Mouse (Mus musculus) gastrocnemius, adult 2 months (tissue): ENCODE results near the gene Sept12. TPM values are rescaled to one million over a fixed set of nuclear protein-coding genes. Genes with fewer than 3 reads are reported as not detected.

Experiments used
- DNase-seq: peaks from one replicate; pipeline ENCODE4 v3.0.0; 2022
- H3K27ac ChIP-seq: fragments of 200-600 bp; 2 replicates; pipeline ENCODE4 v1.8.1; 2022; ENCODE audit warnings: mild to moderate bottlenecking
- H3K4me3 ChIP-seq: fragments of 200-600 bp; 2 replicates; pipeline ENCODE4 v1.8.1; 2022; ENCODE audit warnings: mild to moderate bottlenecking, moderate library complexity
- CTCF ChIP-seq: fragments of 200-600 bp; IDR thresholded peaks from 2 replicates; pipeline ENCODE4 v1.8.1; 2022; ENCODE audit warnings: antibody characterized with exemption, mild to moderate bottlenecking, moderate library complexity
- intact Hi-C: fragments of 180-260 bp; cut with DNase I; formaldehyde crosslinking; loops from one replicate; pipeline ENCODE4 v1.15.1; 2025
- total RNA-seq, 2 experiments: library from RNA; stranded (reverse); gene quantifications; 2 replicates each; pipeline ENCODE4 v1.2.3; 2021

Sept12 gene
- total RNA-seq, 2 experiments from 2014 or later = not detected

DNA sequence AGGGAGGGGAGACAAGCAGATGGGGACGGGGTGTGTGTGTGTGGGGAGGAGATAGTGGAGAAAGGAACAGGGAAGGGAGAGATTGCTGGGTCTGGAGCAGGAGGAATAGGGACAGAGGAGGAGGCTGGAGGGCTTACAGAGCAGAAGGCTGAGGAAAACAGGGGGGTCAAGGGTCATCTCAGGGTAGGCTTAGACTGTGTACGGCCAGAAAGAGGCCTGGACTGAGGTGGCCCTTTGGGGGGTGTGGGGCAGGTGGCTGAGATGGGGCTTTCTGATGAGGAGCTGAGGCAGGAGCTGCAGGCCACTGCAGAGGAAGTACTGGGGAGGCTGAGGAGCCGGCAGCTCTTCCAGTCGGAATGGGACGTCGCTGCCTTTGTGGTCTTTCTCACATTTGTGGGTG is 9.8 kb upstream of the Sept12 start:
- H3K27ac ChIP-seq = no peak overlapping the region
- no peak for TF ChIP-seq CTCF
- intact Hi-C loops = no loop called here
- no peak for DNase-seq
- H3K4me3 ChIP-seq = no peak overlapping the region

DNA sequence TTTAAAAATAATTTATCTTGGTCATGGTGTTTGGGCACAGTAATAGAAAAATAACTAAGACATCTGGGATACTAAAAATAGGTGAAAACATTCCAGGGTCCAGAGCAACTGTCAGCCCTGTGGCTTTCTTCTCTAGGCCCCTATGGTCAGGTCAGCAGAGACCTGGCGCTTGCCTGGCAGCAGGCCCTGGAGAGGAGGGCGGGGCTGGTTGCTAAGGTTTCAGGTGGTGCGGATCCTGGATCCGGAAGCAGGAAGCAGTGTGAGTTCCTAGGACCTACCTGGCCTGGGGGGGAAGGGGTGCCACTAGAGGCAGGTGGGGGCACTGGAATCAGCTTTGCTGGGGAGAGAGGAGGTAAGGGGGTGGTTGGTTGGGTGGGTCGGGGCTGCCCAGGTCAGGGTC is 9.4 kb upstream of the Sept12 start, which contains the start of gene Smim22:
Smim22 (plus strand) TSS at position 222 of the 400 bp plus-strand sequence.
- TF ChIP-seq CTCF = no peak
- no peak for DNase-seq
- intact Hi-C loops = no loop called here
- Histone ChIP-seq H3K4me3 (no peak within 1 kb of the TSS), H3K27ac (no peak within 1 kb of the TSS)

DNA sequence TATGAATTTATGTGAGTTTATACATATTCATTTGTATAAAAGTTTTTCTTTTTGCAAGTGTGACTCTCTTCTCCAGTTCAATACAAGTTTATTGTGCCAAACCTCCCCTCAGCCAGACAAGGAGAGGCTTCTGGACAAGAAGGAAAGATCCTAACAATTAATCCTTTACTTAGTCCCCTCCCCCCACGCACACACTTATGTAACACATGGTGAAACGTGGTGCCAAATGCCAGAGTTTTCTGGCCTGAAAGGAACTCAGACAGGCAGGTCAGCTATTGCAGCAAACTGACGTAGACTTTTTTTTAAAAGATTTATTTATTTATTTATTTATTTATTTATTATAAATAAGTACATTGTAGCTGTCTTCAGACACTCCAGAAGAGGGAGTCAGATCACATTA is 3.0 kb upstream of the Sept12 start:
- Histone ChIP-seq H3K27ac (no peak overlapping the region), H3K4me3 (no peak overlapping the region)
- intact Hi-C loops = no loop called here
- DNase-seq = no peak
- no peak for TF ChIP-seq CTCF

DNA sequence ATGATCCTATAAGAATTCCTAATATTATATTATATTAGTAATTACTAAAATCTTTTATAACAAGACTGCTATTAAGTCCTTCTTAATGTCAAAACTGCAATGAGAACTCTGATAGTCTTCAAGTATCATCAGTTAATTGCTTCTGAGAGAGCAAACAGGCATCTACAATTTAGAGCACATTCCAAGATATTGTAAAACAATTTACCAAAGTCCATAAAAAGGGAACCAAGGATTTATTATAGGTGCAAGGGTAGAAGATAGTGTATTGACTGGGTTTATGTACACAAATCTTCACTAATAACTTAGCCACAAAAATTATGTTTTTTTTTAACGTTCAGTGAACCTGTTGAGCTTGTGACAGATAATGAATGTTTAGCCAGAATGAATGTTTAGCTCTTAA is 1.3 kb upstream of the Sept12 start:
- no peak for DNase-seq
- Histone ChIP-seq H3K4me3 (no peak overlapping the region), H3K27ac (no peak overlapping the region)
- intact Hi-C loops = no loop called here
- TF ChIP-seq CTCF = no peak

DNA sequence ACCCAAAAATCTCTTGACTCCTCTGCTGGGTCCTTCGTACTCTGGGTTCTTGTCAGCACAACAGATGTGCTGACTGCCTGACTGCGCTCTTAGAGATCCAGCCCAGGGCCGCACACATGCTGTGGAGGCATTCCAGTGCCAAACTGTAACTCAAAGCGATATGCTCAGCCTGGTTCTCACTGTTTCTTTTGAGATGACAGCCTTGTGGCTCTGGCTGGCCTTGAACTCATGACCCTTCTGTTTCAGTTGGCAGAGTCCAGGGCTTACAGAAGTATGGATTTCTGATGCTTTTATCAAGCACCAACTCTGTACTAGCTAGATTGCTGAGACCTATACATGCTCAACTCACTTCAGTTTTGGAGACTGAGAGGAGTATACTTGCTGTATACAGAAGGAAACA is 4.4 kb downstream of the Sept12 start:
- no peak for TF ChIP-seq CTCF
- intact Hi-C loops = no loop called here
- H3K27ac ChIP-seq = no peak overlapping the region
- no peak for DNase-seq
- H3K4me3 ChIP-seq = no peak overlapping the region

DNA sequence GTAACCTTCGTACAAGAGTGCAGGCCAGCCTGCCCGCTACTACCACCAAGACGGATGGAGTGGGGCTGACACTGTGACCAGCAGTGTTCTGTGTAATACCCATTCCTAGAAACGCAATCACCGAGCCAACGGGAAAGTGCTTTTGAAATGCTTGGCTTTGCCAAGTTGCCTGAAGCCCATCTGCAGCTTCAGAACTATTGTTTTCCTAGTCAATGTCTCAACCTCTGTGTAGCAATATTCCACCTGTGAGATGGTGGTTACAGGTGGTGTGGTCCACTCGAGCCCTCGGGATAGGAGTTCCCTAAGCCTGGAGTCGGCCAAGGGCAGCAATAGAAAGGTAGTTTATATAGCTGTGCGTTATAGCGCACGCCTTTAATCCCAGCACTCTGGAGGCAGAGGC is 12.9 kb downstream of the Sept12 start:
- TF ChIP-seq CTCF = no peak
- intact Hi-C loops = no loop called here
- no peak overlapping the region for H3K27ac ChIP-seq
- H3K4me3 ChIP-seq = no peak overlapping the region
- DNase-seq = peak; percentile 10

DNA sequence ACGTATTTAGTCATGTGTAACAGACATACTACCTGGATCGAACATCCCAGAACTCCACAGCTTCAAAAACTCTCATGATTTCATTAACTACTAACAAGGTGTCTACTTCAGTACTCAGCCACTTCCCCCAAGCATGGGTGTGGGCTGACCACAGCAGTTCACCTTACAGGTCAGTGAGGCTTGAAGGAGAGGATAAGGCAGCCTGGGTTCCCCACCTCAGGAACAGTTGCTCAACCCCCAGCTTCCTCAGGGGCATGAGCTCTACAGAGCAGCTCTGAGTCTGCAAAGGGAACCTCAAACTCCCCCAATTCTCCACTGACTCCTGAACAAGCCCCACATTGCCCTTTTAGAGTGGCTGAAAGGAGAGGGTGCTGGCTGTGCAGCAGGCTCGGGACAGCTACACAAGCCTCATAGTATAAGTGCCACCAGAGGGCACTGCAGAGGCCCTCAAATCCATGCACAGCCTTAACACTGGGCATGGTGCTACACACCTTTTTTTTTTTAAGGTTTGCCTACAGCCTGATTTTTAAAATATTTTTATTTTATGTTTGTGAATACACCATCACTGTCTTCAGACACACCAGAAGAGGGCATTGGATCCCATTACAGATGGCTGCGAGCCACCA is 17.8 kb downstream of the Sept12 start:
- intact Hi-C loops = loop anchor here (1.0 to 5.0 kb wide), 2 partner anchors 165 to 217 kb away; no protein-coding TSS in a partner anchor
- Histone ChIP-seq H3K4me3 (no peak overlapping the region), H3K27ac (no peak overlapping the region)
- peak; percentile 72 for TF ChIP-seq CTCF
- peak; percentile 31 for DNase-seq

DNA sequence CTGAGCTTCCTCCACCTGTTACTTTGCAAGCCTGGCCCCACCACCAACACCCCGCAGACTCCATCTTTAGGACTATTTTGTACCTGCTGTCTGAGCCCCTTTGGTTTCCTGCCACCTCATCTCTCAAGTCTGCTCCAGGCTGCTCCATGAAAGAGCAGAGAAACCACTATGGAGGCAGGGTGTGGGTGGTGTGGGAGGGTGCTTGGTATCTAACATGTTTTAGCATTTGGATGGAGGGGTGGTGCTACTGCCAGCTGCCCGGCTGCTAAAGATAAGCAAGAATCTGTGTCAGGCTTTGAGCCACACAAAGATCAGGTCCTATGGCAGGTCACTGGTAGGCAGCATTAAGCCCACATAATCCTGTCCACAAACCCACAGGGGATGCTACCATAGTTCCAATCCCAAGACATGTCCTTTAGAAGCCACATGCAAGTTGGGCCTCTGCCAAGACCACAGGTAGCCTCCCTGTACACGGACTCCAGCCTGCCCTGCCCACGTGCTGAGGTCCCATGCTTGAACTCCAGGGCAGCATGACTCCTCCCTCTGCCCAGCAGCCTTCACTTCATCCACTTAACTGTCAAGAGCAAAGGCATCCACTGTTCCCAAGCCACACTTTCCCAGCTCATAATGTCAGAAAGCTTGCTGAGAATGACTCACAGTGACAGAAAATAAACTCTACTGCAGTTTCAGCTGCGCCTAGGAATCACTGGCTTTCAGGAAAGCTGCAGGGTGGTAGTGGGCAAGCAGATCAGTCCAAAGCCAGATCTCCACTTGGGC is 19.2 kb downstream of the Sept12 start:
- DNase-seq = no peak
- Histone ChIP-seq H3K27ac (no peak overlapping the region), H3K4me3 (no peak overlapping the region)
- intact Hi-C loops = loop anchor here (5.0 kb wide), 1 partner anchor 219 kb away; no protein-coding TSS in a partner anchor
- TF ChIP-seq CTCF = no peak

DNA sequence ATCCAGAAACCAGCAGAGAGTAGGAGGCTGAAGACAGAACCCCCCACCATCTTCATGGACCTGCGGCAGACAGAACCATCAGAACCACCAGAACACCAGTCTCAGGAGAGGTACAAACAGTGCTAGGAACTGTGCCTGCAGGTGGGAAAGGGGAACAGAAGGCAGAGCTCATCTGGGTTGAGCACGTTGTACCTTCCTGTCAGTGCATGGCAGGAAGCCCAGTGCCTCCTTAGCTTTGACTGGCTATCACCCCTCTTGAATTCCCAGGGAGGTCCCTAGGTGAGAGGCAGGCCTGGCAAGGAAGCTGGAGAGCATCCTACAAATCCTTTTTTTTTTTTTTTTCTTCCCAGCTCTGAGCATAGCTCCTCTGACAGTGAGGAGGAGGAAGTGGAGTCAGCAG is 21.5 kb downstream of the Sept12 start:
- DNase-seq = no peak
- H3K27ac ChIP-seq = no peak overlapping the region
- intact Hi-C loops = loop anchor here (5.0 kb wide), 1 partner anchor 221 kb away; no protein-coding TSS in a partner anchor
- H3K4me3 ChIP-seq = no peak overlapping the region
- no peak for TF ChIP-seq CTCF

DNA sequence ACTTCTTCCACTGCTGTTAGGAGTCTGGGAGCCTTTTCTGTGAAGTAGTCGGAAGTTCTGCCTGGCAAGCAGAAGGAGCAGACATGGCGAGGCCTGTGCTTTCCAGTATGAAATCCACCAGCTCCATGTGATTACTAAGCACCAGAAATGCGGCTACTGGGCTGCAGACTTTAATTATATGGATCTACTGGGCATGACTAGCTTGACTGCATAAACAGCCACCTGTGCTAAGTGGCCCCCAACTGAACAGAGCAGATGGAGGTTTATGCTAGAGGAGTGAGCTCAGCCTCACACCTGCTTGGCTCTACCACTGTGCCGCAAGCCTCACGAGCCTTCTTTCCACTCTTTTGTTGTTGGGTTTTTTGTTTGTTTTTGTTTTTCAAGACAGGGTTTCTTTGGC is 23.1 kb downstream of the Sept12 start:
- DNase-seq = no peak
- no peak overlapping the region for H3K27ac ChIP-seq
- intact Hi-C loops = no loop called here
- TF ChIP-seq CTCF = no peak
- H3K4me3 ChIP-seq = no peak overlapping the region

DNA sequence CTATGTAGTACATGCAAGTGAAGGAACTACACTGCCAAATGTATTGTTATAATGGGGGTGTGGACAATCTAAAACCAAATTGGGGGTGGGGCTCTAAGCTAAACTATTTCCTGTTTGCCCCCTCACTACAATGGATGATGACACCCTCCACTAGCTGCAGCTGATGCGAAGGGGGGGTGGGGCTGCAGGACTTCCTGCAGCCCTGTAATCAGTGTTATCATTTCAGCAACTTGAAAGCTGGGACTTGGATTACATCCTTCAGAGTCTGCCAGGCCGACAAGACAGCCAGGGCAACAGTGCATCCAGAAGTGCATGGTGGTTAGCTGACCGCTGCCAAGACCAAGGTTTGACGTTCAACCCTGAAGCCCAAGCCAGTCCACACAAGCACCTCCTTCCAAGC is 26.0 kb downstream of the Sept12 start:
- H3K4me3 ChIP-seq = no peak overlapping the region
- intact Hi-C loops = no loop called here
- no peak for DNase-seq
- H3K27ac ChIP-seq = no peak overlapping the region
- TF ChIP-seq CTCF = no peak

DNA sequence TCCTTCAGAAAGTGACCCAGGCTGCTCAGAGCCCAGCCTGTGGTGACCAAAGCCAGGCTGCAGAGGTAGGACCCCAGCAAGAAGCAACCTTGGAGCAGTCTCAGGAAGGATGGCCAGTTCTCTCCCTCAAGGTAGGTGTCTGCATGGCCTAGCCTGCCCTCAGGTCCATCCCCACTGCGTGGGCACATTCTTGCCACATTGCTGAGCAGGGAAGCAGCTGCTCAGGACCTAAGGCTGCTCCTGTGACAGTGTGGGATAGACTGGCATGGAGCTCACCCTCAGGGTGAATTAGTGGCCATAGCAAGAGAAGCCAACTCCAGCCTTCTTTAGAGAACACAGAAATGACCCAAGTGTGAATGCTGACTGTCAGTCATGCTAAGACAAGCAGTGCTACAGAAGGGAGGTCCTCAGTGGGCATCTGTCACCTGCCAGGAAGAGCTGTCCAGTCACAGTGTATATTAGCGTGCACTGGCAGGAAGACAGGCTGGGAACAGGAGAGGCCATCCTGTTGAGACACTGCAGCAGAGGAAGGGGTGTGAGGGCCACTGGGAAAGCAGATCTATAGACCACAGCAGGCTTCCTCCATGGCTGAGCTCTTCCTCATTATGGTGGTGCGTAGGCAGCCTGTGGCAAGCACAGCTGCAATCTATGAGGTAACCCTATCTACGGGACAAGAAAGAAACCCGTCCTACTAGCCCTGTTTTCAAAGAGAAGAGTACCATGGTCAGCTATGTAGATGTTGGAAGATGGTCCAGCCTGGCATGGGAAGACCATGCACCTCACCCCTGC is 28.4 kb downstream of the Sept12 start:
- no peak for TF ChIP-seq CTCF
- intact Hi-C loops = loop anchor here (5.0 kb wide), 1 partner anchor 43 kb away; the partner anchor contains the start of gene Rogdi
- H3K27ac ChIP-seq = no peak overlapping the region
- no peak overlapping the region for H3K4me3 ChIP-seq
- DNase-seq = no peak

DNA sequence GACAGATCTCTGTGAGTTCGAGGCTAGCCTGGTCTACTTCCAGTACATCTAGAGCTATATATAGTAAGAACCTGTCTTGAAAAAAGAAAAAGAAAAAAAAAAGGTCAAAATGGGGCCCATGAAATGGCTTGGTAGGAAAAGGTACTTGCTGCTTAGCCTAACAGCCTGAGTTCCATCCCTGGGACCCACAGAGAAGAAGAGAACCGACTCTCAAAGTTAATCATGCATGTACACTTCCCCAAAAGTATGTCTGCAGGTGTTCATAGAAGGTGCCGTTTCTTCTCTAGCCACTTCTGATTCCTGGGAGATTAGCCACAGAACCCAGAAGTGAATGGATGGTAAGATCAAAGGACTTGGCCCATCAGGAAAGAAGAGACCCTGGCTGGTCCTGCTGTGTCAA is 29.2 kb downstream of the Sept12 start:
- no peak for TF ChIP-seq CTCF
- H3K27ac ChIP-seq = no peak overlapping the region
- intact Hi-C loops = loop anchor here (5.0 kb wide), 1 partner anchor 44 kb away; the partner anchor contains the start of gene Rogdi
- H3K4me3 ChIP-seq = no peak overlapping the region
- no peak for DNase-seq
